Mouse (Mus musculus) gastrocnemius, adult 8-10 months (tissue): Measurements from ENCODE around the gene Gm11237. TPM values are rescaled to one million over a fixed set of nuclear protein-coding genes. Genes with fewer than 3 reads are reported as not detected.
"Not testable (repeated sequence)": the region's sequence is repeated elsewhere in the genome, so short reads cannot be mapped to it uniquely, and the experiment has no call there.

ENCODE experiments used
- DNase-seq, 2 experiments: peaks; one replicate each; pipeline ENCODE4 v3.0.0; 2022; ENCODE audit warnings: low spot score in 2 of 2
- total RNA-seq, 4 experiments: library from RNA; stranded (reverse); gene quantifications; 2 replicates each; pipeline ENCODE4 v1.2.4; 2022

Gm11237 gene
- total RNA-seq, result not detected

DNA sequence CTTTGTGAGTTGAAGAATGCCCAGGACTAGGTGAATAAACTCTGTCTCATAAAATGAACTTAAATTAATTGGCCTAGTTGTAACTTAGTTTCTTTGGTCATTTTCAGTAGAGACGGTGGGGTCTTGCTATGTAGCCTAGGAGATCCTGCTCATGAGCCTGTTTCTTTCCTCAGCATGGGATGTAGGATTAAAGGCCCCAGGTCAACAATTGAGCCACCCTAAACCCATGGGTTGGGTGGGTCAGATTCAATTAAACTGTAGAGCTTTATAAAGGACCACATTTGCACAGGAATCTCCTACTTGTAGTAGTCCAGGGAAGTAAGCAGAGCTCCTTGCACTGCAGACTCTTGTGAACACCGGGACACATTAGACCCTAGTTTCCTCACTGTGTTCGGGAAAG lies at the start of gene Gm11237:
Gm11237 (plus strand) TSS at position 301 of the 400 bp plus-strand sequence.
- DNase-seq, result not testable (repeated sequence)

DNA sequence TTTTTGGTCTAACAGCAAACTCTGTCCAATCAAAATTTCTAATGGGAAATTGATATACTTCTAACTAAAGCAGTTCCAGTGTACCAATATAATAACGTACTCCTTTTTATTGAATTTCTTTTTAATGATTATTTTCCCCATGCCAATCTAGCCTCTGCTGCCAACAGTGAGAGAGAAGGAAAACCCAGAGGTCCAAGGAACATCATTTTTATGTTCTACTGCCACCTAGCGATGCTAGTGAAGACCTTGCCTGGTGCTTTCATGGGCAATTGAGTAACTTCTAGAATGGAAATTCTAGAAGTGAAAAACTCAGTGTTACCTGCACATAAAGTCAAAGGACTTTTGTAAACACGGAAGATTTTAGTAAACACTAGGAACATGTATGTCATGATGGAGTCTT lies 23.5 kb upstream of the Gm11237 start:
- no peak for DNase-seq

DNA sequence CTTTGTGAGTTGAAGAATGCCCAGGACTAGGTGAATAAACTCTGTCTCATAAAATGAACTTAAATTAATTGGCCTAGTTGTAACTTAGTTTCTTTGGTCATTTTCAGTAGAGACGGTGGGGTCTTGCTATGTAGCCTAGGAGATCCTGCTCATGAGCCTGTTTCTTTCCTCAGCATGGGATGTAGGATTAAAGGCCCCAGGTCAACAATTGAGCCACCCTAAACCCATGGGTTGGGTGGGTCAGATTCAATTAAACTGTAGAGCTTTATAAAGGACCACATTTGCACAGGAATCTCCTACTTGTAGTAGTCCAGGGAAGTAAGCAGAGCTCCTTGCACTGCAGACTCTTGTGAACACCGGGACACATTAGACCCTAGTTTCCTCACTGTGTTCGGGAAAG lies 15.2 kb upstream of the Gm11237 start, which contains the start of gene Gm11238:
Gm11238 (plus strand) TSS at position 301 of the 400 bp plus-strand sequence.
- not testable (repeated sequence) for DNase-seq

DNA sequence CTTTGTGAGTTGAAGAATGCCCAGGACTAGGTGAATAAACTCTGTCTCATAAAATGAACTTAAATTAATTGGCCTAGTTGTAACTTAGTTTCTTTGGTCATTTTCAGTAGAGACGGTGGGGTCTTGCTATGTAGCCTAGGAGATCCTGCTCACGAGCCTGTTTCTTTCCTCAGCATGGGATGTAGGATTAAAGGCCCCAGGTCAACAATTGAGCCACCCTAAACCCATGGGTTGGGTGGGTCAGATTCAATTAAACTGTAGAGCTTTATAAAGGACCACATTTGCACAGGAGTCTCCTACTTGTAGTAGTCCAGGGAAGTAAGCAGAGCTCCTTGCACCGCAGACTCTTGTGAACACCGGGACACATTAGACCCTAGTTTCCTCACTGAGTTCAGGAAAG lies 15.0 kb downstream of the Gm11237 start, which contains the start of gene Gm11236:
Gm11236 (plus strand) TSS at position 301 of the 400 bp plus-strand sequence.
- not testable (repeated sequence) for DNase-seq

DNA sequence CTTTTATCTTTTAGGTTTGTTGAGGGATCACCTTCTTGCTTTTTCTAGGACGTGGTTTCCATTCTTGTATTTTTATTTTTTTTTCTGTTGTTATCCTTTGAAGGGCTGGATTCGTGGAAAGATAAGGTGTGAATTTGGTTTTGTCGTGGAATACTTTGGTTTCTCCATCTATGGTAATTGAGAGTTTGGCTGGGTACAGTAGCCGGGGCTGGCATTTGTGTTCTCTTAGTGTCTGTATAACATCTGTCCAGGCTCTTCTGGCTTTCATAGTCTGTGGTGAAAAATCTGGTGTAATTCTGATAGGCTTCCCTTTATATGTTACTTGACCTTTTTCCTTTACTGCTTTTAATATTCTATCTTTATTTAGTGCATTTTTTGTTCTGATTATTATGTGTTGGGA lies 39.1 kb downstream of the Gm11237 start:
- DNase-seq, result not testable (repeated sequence)

DNA sequence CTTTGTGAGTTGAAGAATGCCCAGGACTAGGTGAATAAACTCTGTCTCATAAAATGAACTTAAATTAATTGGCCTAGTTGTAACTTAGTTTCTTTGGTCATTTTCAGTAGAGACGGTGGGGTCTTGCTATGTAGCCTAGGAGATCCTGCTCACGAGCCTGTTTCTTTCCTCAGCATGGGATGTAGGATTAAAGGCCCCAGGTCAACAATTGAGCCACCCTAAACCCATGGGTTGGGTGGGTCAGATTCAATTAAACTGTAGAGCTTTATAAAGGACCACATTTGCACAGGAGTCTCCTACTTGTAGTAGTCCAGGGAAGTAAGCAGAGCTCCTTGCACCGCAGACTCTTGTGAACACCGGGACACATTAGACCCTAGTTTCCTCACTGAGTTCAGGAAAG lies 45.3 kb downstream of the Gm11237 start, which contains the start of gene Gm11239:
Gm11239 (plus strand) TSS at position 301 of the 400 bp plus-strand sequence.
- not testable (repeated sequence) for DNase-seq

Other genes with a start within 250 kb of the Gm11237 start
- gene Gm11487, start 217.9 kb upstream of the Gm11237 start, total RNA-seq, result not detected
- gene Gm11238, start 15.1 kb upstream of the Gm11237 start, total RNA-seq, result not detected
- gene Gm11236, start 15.1 kb downstream of the Gm11237 start, total RNA-seq, result not detected
- gene Gm11239, start 45.4 kb downstream of the Gm11237 start, total RNA-seq, result not detected
- gene Gm428, start 60.5 kb downstream of the Gm11237 start, total RNA-seq, result not detected
- gene Rasef, start 168.0 kb downstream of the Gm11237 start, total RNA-seq, result not detected